Mouse (Mus musculus) erythroblast, embryonic 14.5 days (primary cell): Measurements from ENCODE around the gene Adam30.

Source experiments
- GATA1 ChIP-seq: IDR thresholded peaks from 2 replicates; pipeline ENCODE4 v1.6.1; 2012; ENCODE audit warnings: low read length, inconsistent platforms, mixed read lengths
- TAL1 ChIP-seq: IDR thresholded peaks from 3 replicates; pipeline ENCODE4 v1.6.1; 2012; ENCODE audit warnings: low read length, inconsistent platforms, mixed read lengths

DNA sequence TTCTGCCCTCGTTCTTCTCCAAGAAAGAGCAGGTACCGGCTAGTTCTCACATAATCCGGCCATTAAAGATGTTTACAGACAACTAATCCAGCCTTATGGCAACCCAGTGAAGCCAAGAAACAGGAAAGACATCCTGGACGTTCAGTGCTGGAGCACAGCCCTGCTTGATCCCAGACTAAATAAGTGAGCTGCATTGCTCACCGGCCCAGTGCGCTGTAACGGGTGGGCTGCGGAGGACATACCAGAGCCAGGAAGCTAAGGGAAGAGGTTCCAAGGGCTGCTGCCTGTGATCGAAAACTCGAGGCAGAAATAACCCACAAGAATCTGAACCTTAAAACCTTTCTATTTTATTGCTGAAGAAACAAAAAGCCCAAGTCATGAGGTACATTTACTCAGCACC, 50.4 kb downstream of the Adam30 start:
- TF ChIP-seq TAL1 (no peak), GATA1 (no peak)
